Mouse (Mus musculus) lung, adult 18-20 months (tissue): ENCODE measurements around the gene Pigq.
A peak's percentile ranks its signal among the peaks of the same experiment; 100 is the strongest.

Experiments used
- DNase-seq, 2 experiments: peaks; one replicate each; pipeline ENCODE4 v3.0.0; 2022; ENCODE audit warnings: mixed read lengths in 2 of 2

Gene Pigq

GRCm38 (mm10) chr17:25880913-25881641 is 63.7 kb downstream of the Pigq start:
- DNase-seq, result no peak

GRCm38 (mm10) chr17:25880196-25880910 is 64.4 kb downstream of the Pigq start, which contains the start of gene Wfikkn1:
TSS of gene Wfikkn1 (minus strand) at chr17:25880858.
- DNase-seq, result no peak

- DNase-seq, result no peak
Observed at GRCm38 (mm10) chr17:25879750-25880149, 65.0 kb downstream of the Pigq start.

- peak in 1 of 2 experiments; percentile 26 for DNase-seq
Observed at GRCm38 (mm10) chr17:25879261-25879660, 65.5 kb downstream of the Pigq start.

GRCm38 (mm10) chr17:25878611-25879180 is 66.0 kb downstream of the Pigq start:
- DNase-seq, result no peak

- DNase-seq, result no peak
Observed at GRCm38 (mm10) chr17:25877741-25878610, 66.8 kb downstream of the Pigq start.

GRCm38 (mm10) chr17:25877025-25877424 is 67.7 kb downstream of the Pigq start:
- DNase-seq, result no peak
